ENCODE assay signal across 14 mouse cellular contexts in the genomic region with DNA sequence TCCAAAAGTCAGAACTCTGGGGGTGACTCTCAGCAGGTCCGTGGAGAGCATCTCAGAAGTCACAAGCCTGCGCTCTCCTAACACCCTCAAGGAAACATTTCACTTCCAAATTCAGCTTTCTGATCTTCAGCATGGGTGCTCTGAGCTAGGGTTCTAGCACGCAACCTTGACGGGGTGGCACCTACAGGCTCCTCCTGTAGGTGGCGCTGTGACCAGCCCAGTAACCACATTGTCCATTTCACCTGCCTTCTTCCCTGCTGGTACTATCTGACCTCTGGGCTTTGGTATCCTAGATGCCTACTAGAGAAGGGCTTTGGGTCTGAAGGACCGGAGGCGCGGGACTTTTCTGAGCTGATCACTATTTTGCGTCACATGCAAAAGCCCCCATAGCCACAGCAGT.
DNase-seq lines count a peak whose midpoint lies in the region; ATAC-seq and TF ChIP-seq lines count a peak whose summit lies in the region.
"Had no signal": no experiment of that assay in that cellular context is flagged by ENCODE, and none has a peak within 500 bp of the region (broad histone marks: within the 10 kb centered on the region; RNA-seq: fewer than 3 reads in every experiment).

No protein-coding gene starts in this region.

- ATAC-seq in liver, embryonic 12.5 days, result no peak
- no peak for ATAC-seq in liver, postnatal 0 days
- ATAC-seq: forebrain, embryonic 14.5 days had no signal

- no peak overlapping the region for H3K9ac ChIP-seq in liver, embryonic 12.5 days
- H3K9ac ChIP-seq in liver, postnatal 0 days (replicated peaks), result no peak overlapping the region
- H3K9ac ChIP-seq: neural tube, embryonic 13.5 days had no signal

- peak; percentile 36 for DNase-seq in embryo, embryonic 10 days (ENCODE audit: low spot score)
- no peak for DNase-seq in embryo, embryonic 10.5 days (ENCODE audit: low spot score)
- DNase-seq in liver, result peak; percentile 34
- peak; percentile 30 for DNase-seq in liver, postnatal 0 days
- DNase-seq in gastrocnemius, postnatal 36 days, result no peak
- no peak for DNase-seq in left cerebral cortex, postnatal 25 days (ENCODE audit: low spot score in 2 of 2)
- DNase-seq: adrenal gland, postnatal 36 days; kidney, postnatal 14 days; left cerebral cortex, postnatal 4 days had no signal

- no peak overlapping the region for H3K4me3 ChIP-seq in liver, embryonic 12.5 days
- no peak overlapping the region for H3K4me3 ChIP-seq in E14TG2a.4 (replicated peaks; ENCODE audit: low read length)
- no peak overlapping the region for H3K4me3 ChIP-seq in liver, postnatal 0 days (ENCODE audit: low read depth, low read length)
- H3K4me3 ChIP-seq: megakaryocyte, embryonic 14.5 days; neural tube, embryonic 13.5 days had no signal

- H3K36me3 ChIP-seq in liver, embryonic 12.5 days, result no peaks in the 10 kb centered on the region
- no peaks in the 10 kb centered on the region for H3K36me3 ChIP-seq in E14TG2a.4 (ENCODE audit: insufficient read depth, low read length)
- no peaks in the 10 kb centered on the region for H3K36me3 ChIP-seq in liver, postnatal 0 days (replicated peaks; ENCODE audit: insufficient read depth, low read length)
- H3K36me3 ChIP-seq: neural tube, embryonic 13.5 days had no signal

- H3K4me1 ChIP-seq in liver, embryonic 12.5 days, result peaks cover 54% of the 10 kb centered on the region
- peaks cover 33% of the 10 kb centered on the region for H3K4me1 ChIP-seq in E14TG2a.4 (replicated peaks; ENCODE audit: low read depth, low read length)
- H3K4me1 ChIP-seq in liver, postnatal 0 days (ENCODE audit: insufficient read depth), result peaks cover 34% of the 10 kb centered on the region

- intact Hi-C loops in gastrocnemius, postnatal 36 days (cut with DNase I), result no loop called here
- intact Hi-C loops in left cerebral cortex, postnatal 25 days (cut with DNase I), result no loop called here

- H3K4me2 ChIP-seq in liver, embryonic 12.5 days, result no peak overlapping the region
- H3K4me2 ChIP-seq in liver, postnatal 0 days (ENCODE audit: low read depth, low read length), result no peak overlapping the region
- H3K4me2 ChIP-seq: neural tube, embryonic 13.5 days had no signal

- H3K27ac ChIP-seq in liver, embryonic 12.5 days, result no peak overlapping the region
- no peak overlapping the region for H3K27ac ChIP-seq in liver, postnatal 0 days (ENCODE audit: low read depth)
- H3K27ac ChIP-seq: neural tube, embryonic 13.5 days had no signal

- peak; percentile 83 for TF ChIP-seq CTCF in E14TG2a.4 (conservative IDR thresholded peaks at IDR 0.05; ENCODE audit: low read length)
- TF ChIP-seq CTCF in liver, postnatal 0 days (IDR thresholded peaks at IDR 0.05; ENCODE audit: low read depth), result peak; percentile 67

- H3K27me3 ChIP-seq in liver, embryonic 12.5 days (replicated peaks), result no peaks in the 10 kb centered on the region
- H3K27me3 ChIP-seq in E14TG2a.4 (ENCODE audit: insufficient read depth, low read length), result peaks cover 8% of the 10 kb centered on the region
- H3K27me3 ChIP-seq in liver, postnatal 0 days (ENCODE audit: insufficient read depth, low read length), result no peaks in the 10 kb centered on the region
- H3K27me3 ChIP-seq: megakaryocyte, embryonic 14.5 days had no signal

- no peak for TF ChIP-seq EP300 in liver, postnatal 0 days (IDR thresholded peaks at IDR 0.05; ENCODE audit: low read depth)

- no peaks in the 10 kb centered on the region for H3K9me3 ChIP-seq in liver, embryonic 12.5 days (replicated peaks)
- H3K9me3 ChIP-seq in E14TG2a.4 (ENCODE audit: low read length), result no peaks in the 10 kb centered on the region
- no peaks in the 10 kb centered on the region for H3K9me3 ChIP-seq in liver, postnatal 0 days (ENCODE audit: low read length)
- H3K9me3 ChIP-seq: megakaryocyte, embryonic 14.5 days; neural tube, embryonic 13.5 days had no signal

- 71% methylated on average over 9 of the region's 9 CpGs for WGBS in liver, embryonic 12.5 days (ENCODE audit: insufficient replicate concordance)
- WGBS in liver, postnatal 0 days (ENCODE audit: insufficient replicate concordance), result 71% methylated on average over 9 of the region's 9 CpGs

Comparison
In these comparisons a context has a peak if more than half of its experiments do, and no peak if none do; other contexts are left out.
1. DNase-seq: peak in embryo, embryonic 10 days (single experiment), liver (single experiment) and liver, postnatal 0 days (single experiment); none in embryo, embryonic 10.5 days (single experiment), gastrocnemius, postnatal 36 days (0 of 2) and left cerebral cortex, postnatal 25 days (0 of 2).